Mouse (Mus musculus) NIH3T3 (cell line): ENCODE results near the gene Sh3bp4.

Experiments used
- DNase-seq: peaks from one replicate; pipeline ENCODE4 v3.0.0-alpha.2; 2012; ENCODE audit warnings: low read depth

Gene Sh3bp4

GRCm38 (mm10) chr1:89071371-89072142 is 1.3 kb downstream of the Sh3bp4 start:
- no peak for DNase-seq

GRCm38 (mm10) chr1:89072143-89072990 is 2.2 kb downstream of the Sh3bp4 start:
- no peak for DNase-seq

- DNase-seq: no peak
Measured at GRCm38 (mm10) chr1:89073291-89073846, 3.2 kb downstream of the Sh3bp4 start.

- no peak for DNase-seq
Measured at GRCm38 (mm10) chr1:89074678-89075077, 4.5 kb downstream of the Sh3bp4 start.

- no peak for DNase-seq
Measured at GRCm38 (mm10) chr1:89075120-89075519, 4.9 kb downstream of the Sh3bp4 start.

GRCm38 (mm10) chr1:89076777-89077176 is 6.6 kb downstream of the Sh3bp4 start:
- no peak for DNase-seq

- no peak for DNase-seq
Measured at GRCm38 (mm10) chr1:89078240-89078639, 8.0 kb downstream of the Sh3bp4 start.

- DNase-seq: peak; percentile 73
Measured at GRCm38 (mm10) chr1:89078730-89079129, 8.5 kb downstream of the Sh3bp4 start.

GRCm38 (mm10) chr1:89079239-89079638 is 9.0 kb downstream of the Sh3bp4 start:
- DNase-seq: no peak

- DNase-seq: no peak
Measured at GRCm38 (mm10) chr1:89080371-89080770, 10.2 kb downstream of the Sh3bp4 start.

GRCm38 (mm10) chr1:89080795-89081194 is 10.6 kb downstream of the Sh3bp4 start:
- DNase-seq: peak; percentile 86

- DNase-seq: no peak
Measured at GRCm38 (mm10) chr1:89081371-89081770, 11.2 kb downstream of the Sh3bp4 start.

GRCm38 (mm10) chr1:89082171-89082882 is 12.1 kb downstream of the Sh3bp4 start:
- no peak for DNase-seq

GRCm38 (mm10) chr1:89086575-89087153 is 16.4 kb downstream of the Sh3bp4 start:
- no peak for DNase-seq

GRCm38 (mm10) chr1:89088144-89088543 is 17.9 kb downstream of the Sh3bp4 start:
- no peak for DNase-seq

- DNase-seq: no peak
Measured at GRCm38 (mm10) chr1:89088748-89089288, 18.6 kb downstream of the Sh3bp4 start.

GRCm38 (mm10) chr1:89089821-89090600 is 19.8 kb downstream of the Sh3bp4 start:
- DNase-seq: no peak

GRCm38 (mm10) chr1:89090676-89091075 is 20.5 kb downstream of the Sh3bp4 start:
- no peak for DNase-seq

GRCm38 (mm10) chr1:89092019-89092418 is 21.8 kb downstream of the Sh3bp4 start:
- no peak for DNase-seq

- peak; percentile 83 for DNase-seq
Measured at GRCm38 (mm10) chr1:89092442-89092991, 22.3 kb downstream of the Sh3bp4 start.
